Mouse (Mus musculus): ENCODE data around the gene Lamtor1. TPM values are rescaled to one million over a fixed set of nuclear protein-coding genes. Genes with fewer than 3 reads are reported as not detected.

Gene Lamtor1
- polyA plus RNA-seq (2017; shearing (Covaris generic)) = 100 to 1,000 TPM; 104 to 141 TPM

DNA sequence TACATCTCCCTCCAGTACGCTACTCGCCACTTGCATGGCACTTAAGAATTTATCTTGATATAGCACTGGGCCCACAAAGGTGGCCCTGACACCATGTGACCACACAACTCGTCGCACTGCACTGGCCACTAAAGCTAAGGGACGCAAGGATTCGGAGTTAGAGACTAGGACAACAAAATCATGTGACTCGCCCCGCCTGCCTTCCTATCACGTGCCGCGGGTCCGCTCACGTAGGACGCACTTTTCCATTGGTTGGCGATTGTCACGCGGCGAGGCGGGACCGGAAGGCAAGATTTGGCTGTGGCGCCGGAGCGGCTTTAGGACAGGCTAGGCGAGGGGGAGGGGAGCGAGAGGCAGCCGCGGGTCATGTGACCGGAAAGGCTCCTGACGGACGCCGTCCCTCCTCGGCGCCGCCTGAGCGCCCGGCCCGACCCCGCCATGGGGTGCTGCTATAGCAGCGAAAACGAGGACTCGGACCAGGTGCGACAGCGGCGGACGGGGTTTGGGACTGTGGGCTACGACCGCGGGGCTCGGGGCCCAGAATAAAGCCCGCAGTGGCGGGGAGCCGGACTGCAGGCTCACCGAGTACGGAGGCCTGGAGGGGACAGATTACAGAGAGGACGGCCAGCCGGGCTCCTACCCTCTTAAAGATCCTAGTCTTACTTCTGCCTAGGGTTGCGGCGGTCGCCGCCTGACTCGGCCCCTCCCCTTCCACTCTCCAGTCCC lies at the start of gene Lamtor1:
Lamtor1 (plus strand) TSS at position 344 of the 726 bp plus-strand sequence.
- ATAC-seq = peak; percentile 99

DNA sequence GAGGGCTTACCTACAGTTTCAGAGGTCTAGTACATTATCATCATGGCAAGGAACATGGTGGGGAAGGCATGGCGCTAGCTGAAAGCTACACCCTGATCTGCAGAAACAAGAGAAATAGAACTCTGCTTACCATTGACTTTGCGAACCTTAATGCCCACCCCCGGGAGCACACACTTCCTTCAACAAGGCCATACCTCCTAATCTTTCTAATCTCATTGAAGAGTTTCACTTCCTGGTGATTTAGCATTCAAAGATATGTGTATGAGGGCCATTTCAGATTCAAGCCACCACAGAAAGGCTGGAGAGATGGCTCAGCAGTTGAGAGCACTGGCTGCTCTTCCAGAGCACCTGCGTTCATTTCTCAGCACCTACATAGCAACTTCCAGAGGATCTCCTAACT lies 48.6 kb upstream of the Lamtor1 start, which contains the start of gene Folr2:
Folr2 (minus strand) TSS at position 101 of the 400 bp plus-strand sequence.
- no peak for ATAC-seq

GRCm38 (mm10) chr7:101858362-101858761 lies 47.3 kb upstream of the Lamtor1 start:
- ATAC-seq = no peak

DNA sequence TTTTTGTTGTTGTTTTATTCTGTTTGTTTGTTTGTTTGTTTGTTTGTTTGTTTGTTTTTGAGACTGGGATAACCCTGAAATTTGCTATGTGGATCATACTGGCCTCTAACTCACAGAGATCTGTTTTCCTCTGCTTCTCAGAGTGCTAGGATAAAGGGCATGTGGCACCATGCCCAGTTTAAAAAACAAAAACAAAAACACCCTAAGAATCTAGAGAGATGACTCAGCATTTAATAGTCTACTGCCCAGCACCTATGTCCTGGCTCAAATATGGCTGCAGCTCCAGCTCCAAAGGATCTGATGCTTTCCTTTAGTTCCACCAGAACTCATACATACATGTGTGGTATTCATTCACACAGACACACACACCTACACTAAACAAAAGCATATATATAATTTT lies 44.7 kb upstream of the Lamtor1 start:
- ATAC-seq = no peak

GRCm38 (mm10) chr7:101862291-101862690 lies 43.4 kb upstream of the Lamtor1 start:
- ATAC-seq = no peak

- no peak for ATAC-seq
Measured at GRCm38 (mm10) chr7:101863415-101863814, 42.3 kb upstream of the Lamtor1 start, which contains the start of gene Anapc15. Gene Anapc15, plus strand, starts transcription at chr7:101863715.

- no peak for ATAC-seq
Measured at GRCm38 (mm10) chr7:101866491-101867265, 39.0 kb upstream of the Lamtor1 start.

DNA sequence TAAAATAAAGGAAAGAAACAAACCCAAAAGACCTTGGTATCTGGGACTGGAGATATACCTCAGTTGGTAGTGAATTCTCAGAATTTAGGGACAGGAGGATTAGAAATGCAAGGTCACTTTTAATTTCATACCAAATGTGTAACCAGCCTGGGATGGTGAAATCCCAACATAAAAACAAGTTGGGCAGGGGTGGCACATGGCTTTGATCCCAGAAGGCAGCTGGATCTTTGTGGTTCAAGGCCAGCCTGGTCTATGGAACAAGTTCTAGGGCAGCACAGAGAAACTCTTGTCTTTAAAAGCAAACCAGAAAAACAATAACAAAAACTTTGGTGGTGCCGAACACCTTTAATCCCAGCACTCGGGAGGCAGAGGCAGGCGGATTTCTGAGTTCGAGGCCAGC lies 38.2 kb upstream of the Lamtor1 start:
- ATAC-seq = no peak

- ATAC-seq = no peak
Measured at GRCm38 (mm10) chr7:101868241-101869162, 37.2 kb upstream of the Lamtor1 start.

GRCm38 (mm10) chr7:101869163-101869500 lies 36.6 kb upstream of the Lamtor1 start:
- ATAC-seq = no peak

DNA sequence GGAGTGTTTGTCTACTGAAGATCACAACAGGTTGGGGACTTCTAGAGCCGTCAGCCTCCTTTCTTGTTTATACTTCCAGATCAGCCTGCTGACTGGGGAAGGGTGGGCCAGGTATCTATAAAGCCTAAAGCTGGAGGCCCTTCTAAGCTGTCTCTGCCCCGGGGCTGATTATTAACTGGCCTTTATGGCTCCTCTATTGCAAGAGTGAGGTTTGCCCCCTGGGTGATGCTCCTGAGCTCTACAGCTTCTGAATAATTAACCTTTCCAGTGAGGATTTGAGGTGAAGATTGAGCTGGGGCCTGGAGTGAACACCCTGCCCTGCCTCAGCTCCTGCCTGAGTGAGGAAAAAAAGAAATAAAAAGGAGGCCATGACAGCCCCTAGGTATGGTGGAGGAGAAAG lies 35.1 kb upstream of the Lamtor1 start, which contains the start of gene Folr1:
Folr1 (minus strand) TSS at position 160 of the 400 bp plus-strand sequence.
- no peak for ATAC-seq

GRCm38 (mm10) chr7:101871296-101871695 lies 34.4 kb upstream of the Lamtor1 start:
- ATAC-seq = no peak

- no peak for ATAC-seq
Measured at GRCm38 (mm10) chr7:101875978-101876377, 29.7 kb upstream of the Lamtor1 start.

DNA sequence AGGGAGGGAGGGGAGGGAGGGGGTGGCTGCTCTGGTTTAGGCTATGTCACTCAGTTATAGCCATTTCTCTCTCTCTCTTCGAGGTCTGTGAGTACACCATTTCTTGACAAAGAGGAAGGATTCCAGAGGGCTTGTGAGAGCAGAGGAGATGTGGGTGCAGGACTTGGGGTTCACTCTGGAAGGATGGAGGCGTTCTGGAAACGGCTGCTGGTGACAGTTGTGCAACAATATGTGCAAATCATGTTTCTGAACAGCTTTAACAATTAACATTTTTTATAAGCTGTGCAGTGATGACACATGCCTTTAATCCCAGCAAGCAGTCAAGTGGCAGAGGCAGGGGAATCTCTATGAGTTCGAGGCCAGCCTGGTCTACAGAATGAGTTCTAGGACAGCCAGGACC lies 24.8 kb upstream of the Lamtor1 start:
- no peak for ATAC-seq

DNA sequence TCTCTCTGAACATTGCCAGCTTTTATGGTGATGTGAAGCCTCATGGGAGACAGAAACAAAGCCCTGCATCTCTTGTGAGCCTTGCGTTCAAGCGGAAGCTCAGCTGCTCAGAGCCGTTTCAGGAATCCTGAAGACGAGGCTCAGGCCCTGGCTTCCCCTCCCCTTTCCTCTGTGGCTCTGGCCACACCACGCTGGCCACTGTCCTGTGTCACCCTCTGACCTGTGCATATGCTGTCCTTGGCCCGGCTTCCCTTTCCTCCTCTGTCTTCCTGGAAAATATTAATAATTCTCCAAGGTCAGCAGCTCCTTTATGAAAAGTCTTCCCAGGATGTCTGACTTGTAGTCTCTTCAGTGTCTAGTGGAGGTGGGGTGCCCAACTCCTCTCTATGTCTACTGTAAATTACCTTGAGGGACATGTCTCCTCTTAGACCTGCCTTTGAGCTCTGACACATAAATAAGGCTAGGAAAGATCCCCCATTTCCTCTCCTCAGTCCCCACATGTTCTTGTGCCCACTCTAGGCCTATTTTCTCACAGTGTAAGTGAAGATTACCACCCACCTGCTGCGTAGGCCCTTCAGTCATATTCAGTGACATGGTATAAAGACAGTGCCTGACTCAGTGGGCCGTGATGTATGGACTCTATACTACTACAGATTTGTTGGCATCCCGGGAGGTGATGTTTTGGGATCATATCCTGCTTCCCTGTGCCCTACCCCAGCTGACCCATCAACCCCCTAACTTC lies 23.1 kb upstream of the Lamtor1 start:
- no peak for ATAC-seq

DNA sequence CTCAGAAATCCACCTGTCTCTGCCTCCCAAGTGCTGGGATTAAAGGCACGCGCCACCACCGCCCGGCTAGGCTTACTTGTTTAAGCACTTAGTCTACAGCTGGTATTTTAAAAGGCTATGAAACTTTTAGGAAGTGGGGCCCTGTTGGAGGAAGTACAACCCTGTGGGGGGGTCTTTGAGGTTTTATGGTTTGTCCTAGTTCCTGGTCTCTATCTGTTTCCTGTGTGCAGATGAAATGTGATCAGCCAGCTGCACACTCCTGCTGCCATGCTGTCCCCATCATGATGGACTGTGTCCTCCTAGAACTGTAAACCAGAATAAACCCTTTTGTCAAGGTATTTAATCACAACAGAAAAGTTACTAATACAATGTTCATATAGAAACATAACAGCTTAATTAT lies 21.5 kb upstream of the Lamtor1 start:
- ATAC-seq = no peak

GRCm38 (mm10) chr7:101886274-101886673 lies 19.4 kb upstream of the Lamtor1 start:
- no peak for ATAC-seq

GRCm38 (mm10) chr7:101888460-101888859 lies 17.2 kb upstream of the Lamtor1 start:
- ATAC-seq = no peak

- ATAC-seq = no peak
Measured at GRCm38 (mm10) chr7:101895695-101896094, 10.0 kb upstream of the Lamtor1 start.

GRCm38 (mm10) chr7:101896104-101897066 lies 9.3 kb upstream of the Lamtor1 start:
- peak; percentile 89 for ATAC-seq
